Comparison of ENCODE assay signal across 8 mouse cellular contexts in the genomic region with DNA sequence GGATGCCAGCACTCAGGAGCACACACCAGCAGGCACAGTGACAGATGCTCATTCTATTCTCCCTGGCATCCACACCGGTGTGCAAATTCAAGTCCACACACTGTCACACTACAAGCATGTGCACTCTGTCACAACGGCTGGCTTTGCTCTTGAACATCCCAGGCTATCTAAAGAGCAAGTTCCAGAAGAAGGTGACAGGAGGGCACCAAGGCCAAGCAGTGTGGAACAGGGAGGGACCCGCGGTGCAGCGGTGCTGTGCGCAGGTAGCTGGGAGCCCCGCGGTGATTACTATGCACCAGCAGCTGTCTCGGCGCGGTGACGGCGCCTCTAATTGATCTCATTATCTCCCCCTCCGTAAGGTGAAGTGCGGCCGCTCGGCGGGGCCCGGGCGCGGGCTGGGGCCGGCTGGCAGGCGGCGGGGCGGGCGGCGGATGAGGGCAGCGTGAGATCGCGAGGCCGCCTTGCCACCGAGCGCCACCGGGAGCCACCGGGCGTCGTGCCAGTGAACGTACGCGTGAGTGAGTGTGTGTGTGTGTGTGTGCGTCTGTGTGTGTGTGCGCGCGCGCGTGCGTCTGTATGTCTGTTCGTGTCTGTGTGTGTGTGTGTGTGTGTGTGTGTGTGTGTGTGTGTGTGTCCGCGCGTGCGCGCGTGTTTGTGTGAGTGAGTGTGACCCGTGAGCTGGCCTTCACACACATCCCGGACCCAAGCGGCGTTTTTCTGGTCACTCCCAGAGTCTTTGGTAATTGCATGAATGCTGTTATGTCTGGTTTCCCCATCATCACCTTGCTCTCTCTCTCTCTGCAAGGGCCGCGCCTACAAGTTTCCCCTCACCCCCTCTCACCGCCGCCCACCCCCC.
DNase-seq lines count a peak whose midpoint lies in the region; ATAC-seq and TF ChIP-seq lines count a peak whose summit lies in the region.

No protein-coding gene starts in this region.

- peak overlapping the region; percentile 62 for H3K9ac ChIP-seq in forebrain, embryonic 14.5 days (ENCODE audit: low read length)

- intact Hi-C loops in heart, postnatal 36 days (cut with DNase I) = loop anchor here (5.0 to 10.0 kb wide), 2 partner anchors 101 to 143 kb away; no protein-coding TSS in a partner anchor

- TF ChIP-seq CTCF in lung, adult 2 months (IDR thresholded peaks at IDR 0.05; ENCODE audit: insufficient read depth, low read length) = no peak

- H3K27me3 ChIP-seq in forebrain, embryonic 14.5 days (replicated peaks; ENCODE audit: control insufficient read depth, insufficient read depth, low read length) = no peaks in the 10 kb centered on the region

- TF ChIP-seq POLR2A in lung, adult 2 months (IDR thresholded peaks at IDR 0.05; ENCODE audit: borderline replicate concordance, extremely low read depth, low read depth, low read length) = no peak

- DNase-seq in thymus, postnatal 25 days = peak; percentile 3
- DNase-seq in thymus, adult 18-20 months = no peak
- peak; percentile 86 for DNase-seq in forebrain, embryonic 14.5 days (ENCODE audit: low spot score)
- DNase-seq in heart, postnatal 36 days = peak; percentile 48 to 51
- peak; percentile 47 to 54 for DNase-seq in layer of hippocampus, adult 8-10 months (ENCODE audit: low spot score in 2 of 2)
- peak; percentile 12 for DNase-seq in lung, adult 2 months
- DNase-seq in ovary, adult 18-20 months (ENCODE audit: low spot score) = peak; percentile 28
- peak; percentile 36 to 68 for DNase-seq in urinary bladder, postnatal 4 days (ENCODE audit: low spot score in 2 of 2)

- peak overlapping the region; percentile 40 for H3K4me3 ChIP-seq in forebrain, embryonic 14.5 days (ENCODE audit: low read depth, low read length)
- H3K4me3 ChIP-seq in lung, adult 2 months (replicated peaks; ENCODE audit: extremely low read depth, low read depth, low read length) = peak overlapping the region; percentile 36

- under 1% methylated on average over 37 of the region's 62 CpGs for WGBS in forebrain, embryonic 14.5 days
- WGBS in lung, adult 2 months = 2% methylated on average over 57 of the region's 62 CpGs

- no peaks in the 10 kb centered on the region for H3K36me3 ChIP-seq in forebrain, embryonic 14.5 days (ENCODE audit: control insufficient read depth, insufficient read depth, low read length)

- peak overlapping the region; percentile 87 for H3K27ac ChIP-seq in forebrain, embryonic 14.5 days (ENCODE audit: low read depth, low read length)

- peak overlapping the region; percentile 74 for H3K4me2 ChIP-seq in forebrain, embryonic 14.5 days (ENCODE audit: low read length)

- H3K9me3 ChIP-seq in forebrain, embryonic 14.5 days (replicated peaks; ENCODE audit: control insufficient read depth, low read length) = no peaks in the 10 kb centered on the region

- ATAC-seq in forebrain, embryonic 14.5 days = peak; percentile 63

- peaks cover 28% of the 10 kb centered on the region for H3K4me1 ChIP-seq in forebrain, embryonic 14.5 days (ENCODE audit: control insufficient read depth, insufficient read depth, low read length)
- no peaks in the 10 kb centered on the region; the same call in 1 of the 2 replicates for H3K4me1 ChIP-seq in lung, adult 2 months (ENCODE audit: control insufficient read depth, insufficient read depth, low read length)

Comparison
In these comparisons a context has a peak if more than half of its experiments do, and no peak if none do; other contexts are left out.
1. DNase-seq: peak in thymus, postnatal 25 days (single experiment), forebrain, embryonic 14.5 days (single experiment), heart, postnatal 36 days (2 of 2), layer of hippocampus, adult 8-10 months (2 of 2), lung, adult 2 months (single experiment), ovary, adult 18-20 months (single experiment) and urinary bladder, postnatal 4 days (2 of 2); none in thymus, adult 18-20 months (0 of 2).